24 mouse cellular contexts compared by ENCODE assay signal in the genomic region with DNA sequence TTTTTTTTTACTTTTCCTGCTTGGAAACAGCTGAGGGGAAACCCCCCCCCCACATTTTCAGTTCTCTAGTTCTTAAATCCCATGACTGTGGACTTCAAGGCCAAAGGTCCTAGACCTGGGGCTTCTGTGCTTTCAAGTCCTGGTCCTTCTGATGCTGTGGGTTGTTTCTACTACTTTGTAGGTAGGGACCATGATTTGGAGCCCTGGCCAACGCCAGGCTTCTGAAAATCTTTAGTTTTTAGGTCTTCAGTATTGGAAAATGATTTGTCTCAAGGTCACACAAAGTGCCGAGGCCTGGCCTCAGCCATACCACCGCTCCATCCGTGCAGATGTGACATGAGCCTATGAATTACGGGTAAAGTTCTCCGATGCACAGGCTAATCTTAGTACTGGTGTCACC.
DNase-seq lines count a peak whose midpoint lies in the region; ATAC-seq and TF ChIP-seq lines count a peak whose summit lies in the region.
"Had no signal": no experiment of that assay in that cellular context is flagged by ENCODE, and none has a peak within 500 bp of the region (broad histone marks: within the 10 kb centered on the region; RNA-seq: fewer than 3 reads in every experiment).

No protein-coding gene starts in this region.

- H3K4me2 ChIP-seq in heart, embryonic 15.5 days: no peak overlapping the region
- H3K4me2 ChIP-seq: heart, embryonic 12.5 days; hindbrain, embryonic 12.5 days; hindbrain, embryonic 15.5 days had no signal

- no peak for TF ChIP-seq CTCF in left cerebral cortex, adult 2 months (IDR thresholded peaks at IDR 0.05)
- no peak for TF ChIP-seq CTCF in embryonic fibroblast, embryonic 13.5 days (IDR thresholded peaks at IDR 0.05; ENCODE audit: borderline replicate concordance, insufficient read depth, low read length)

- no peak overlapping the region for H3K9ac ChIP-seq in heart, embryonic 15.5 days
- H3K9ac ChIP-seq: forebrain, postnatal 0 days; heart, embryonic 12.5 days; hindbrain, embryonic 12.5 days; hindbrain, embryonic 15.5 days had no signal

- no peak overlapping the region for H3K4me3 ChIP-seq in heart, embryonic 15.5 days
- H3K4me3 ChIP-seq in left cerebral cortex, adult 2 months: no peak overlapping the region
- H3K4me3 ChIP-seq in embryonic fibroblast, embryonic 13.5 days (ENCODE audit: insufficient read depth, low read length): no peak overlapping the region
- H3K4me3 ChIP-seq: gastrocnemius, adult 2 months; heart, embryonic 12.5 days; hindbrain, embryonic 12.5 days; hindbrain, embryonic 15.5 days had no signal

- no peak for TF ChIP-seq POLR2A in embryonic fibroblast, embryonic 13.5 days (IDR thresholded peaks at IDR 0.05; ENCODE audit: low read depth, low read length)

- H3K4me1 ChIP-seq in heart, embryonic 15.5 days (replicated peaks): peaks cover 37% of the 10 kb centered on the region
- H3K4me1 ChIP-seq in embryonic fibroblast, embryonic 13.5 days (ENCODE audit: control insufficient read depth, insufficient read depth, low read length): peaks cover 11% of the 10 kb centered on the region; the same call in 1 of the 2 replicates

- H3K27me3 ChIP-seq in heart, embryonic 15.5 days: no peaks in the 10 kb centered on the region
- H3K27me3 ChIP-seq: heart, embryonic 12.5 days; hindbrain, embryonic 12.5 days; hindbrain, embryonic 15.5 days; Patski had no signal

- no peaks in the 10 kb centered on the region for H3K36me3 ChIP-seq in heart, embryonic 15.5 days
- H3K36me3 ChIP-seq: G1E; heart, embryonic 12.5 days; hindbrain, embryonic 12.5 days; hindbrain, embryonic 15.5 days had no signal

- no peak for DNase-seq in heart, postnatal 14 days
- no peak for DNase-seq in left cerebral cortex, adult 2 months (ENCODE audit: extremely low spot score in 1 of 2, low spot score in 2 of 2)
- no peak for DNase-seq in left cerebral cortex, postnatal 25 days (ENCODE audit: low spot score in 2 of 2)
- no peak for DNase-seq in adrenal gland, postnatal 4 days (ENCODE audit: low spot score in 2 of 2)
- DNase-seq: adrenal gland, postnatal 10 days; adrenal gland, postnatal 36 days; B cell, adult 2 months; cerebellum, adult 11-12 months; cerebellum, adult 8-10 months; cerebellum, postnatal 14 days; forebrain, postnatal 0 days; gastrocnemius, adult 2 months; gastrocnemius, postnatal 14 days; heart, postnatal 10 days; kidney, adult 2 months had no signal

- ATAC-seq in heart, embryonic 15.5 days (replicated peaks; ENCODE audit: insufficient number of reproducible peaks, insufficient read depth, low FRiP score, low read depth): no peak
- ATAC-seq: forebrain, embryonic 14.5 days; forebrain, postnatal 0 days; intestine, postnatal 0 days had no signal

- WGBS in heart, embryonic 15.5 days: 88% methylated on average over 6 of the region's 6 CpGs

- no peaks in the 10 kb centered on the region for H3K9me3 ChIP-seq in heart, embryonic 15.5 days (replicated peaks)
- H3K9me3 ChIP-seq: heart, embryonic 12.5 days; hindbrain, embryonic 12.5 days; hindbrain, embryonic 15.5 days had no signal

- H3K27ac ChIP-seq in heart, embryonic 15.5 days: 0 out of 2 replicates have a peak overlapping the region, but pooled peaks have one; percentile 28
- peak overlapping the region; percentile 45; the same call in 1 of the 2 replicates for H3K27ac ChIP-seq in left cerebral cortex, adult 2 months
- peak overlapping the region; percentile 90 for H3K27ac ChIP-seq in embryonic fibroblast, embryonic 13.5 days (ENCODE audit: insufficient read depth, low read length)
- H3K27ac ChIP-seq: hindbrain, embryonic 12.5 days; hindbrain, embryonic 15.5 days had no signal

- intact Hi-C loops in heart, postnatal 14 days (cut with DNase I): loop anchor here (5.0 kb wide), 1 partner anchor 72 kb away; the partner anchor contains the start of gene Map4k3
- intact Hi-C loops in left cerebral cortex, adult 2 months (cut with DNase I): no loop called here
- intact Hi-C loops in left cerebral cortex, postnatal 25 days (cut with DNase I): no loop called here

Comparison
In these comparisons a context has a peak if more than half of its experiments do, and no peak if none do; other contexts are left out.
1. H3K27ac ChIP-seq: peak in every context shown above with its lines; median percentile 90 in embryonic fibroblast, embryonic 13.5 days; 45 in left cerebral cortex, adult 2 months; 28 in heart, embryonic 15.5 days.